Mouse (Mus musculus): ENCODE results near the gene Plce1.

Plce1 gene

GRCm38 (mm10) chr19:38833224-38833623 is 352.3 kb downstream of the Plce1 start:
- no peak for DNase-seq (ENCODE audit: low spot score)
